Mouse (Mus musculus): ENCODE measurements at regions not wholly inside any gene's neighbourhood (a gene's known extent, or its start where the extent isn't known, plus 50 kb on each side); places are given as distances from the start of the nearest gene placed in this dataset.

- ATAC-seq: no peak
- Histone ChIP-seq H3K36me3 (no peaks in the 10 kb centered on the region), H3K27me3 (replicated peaks) (no peaks in the 10 kb centered on the region), H3K27ac (no peak overlapping the region), H3K9ac (no peak overlapping the region), H3K4me2 (no peak overlapping the region), H3K9me3 (replicated peaks) (no peaks in the 10 kb centered on the region), H3K4me3 (no peak overlapping the region), H3K4me1 (0 out of 2 replicates have a peak, but pooled peaks cover 2% of the 10 kb centered on the region)
- WGBS (ENCODE audit: insufficient replicate concordance): 42% methylated on average over 9 of the region's 9 CpGs
Measured at GRCm38 (mm10) chr10:111740586-111741265, 231.7 kb upstream of the Krr1 start.

- 65% methylated on average over 5 of the region's 5 CpGs for WGBS (ENCODE audit: insufficient replicate concordance)
- Histone ChIP-seq H3K4me3 (no peak overlapping the region), H3K27me3 (replicated peaks) (no peaks in the 10 kb centered on the region), H3K9me3 (replicated peaks) (no peaks in the 10 kb centered on the region), H3K4me2 (no peak overlapping the region), H3K9ac (no peak overlapping the region), H3K4me1 (peaks cover 7% of the 10 kb centered on the region), H3K36me3 (no peaks in the 10 kb centered on the region), H3K27ac (no peak overlapping the region)
- no peak for ATAC-seq
Measured at GRCm38 (mm10) chr10:111741301-111741945, 231.0 kb upstream of the Krr1 start.

GRCm38 (mm10) chr10:111743291-111743690, 229.2 kb upstream of the Krr1 start:
- Histone ChIP-seq H3K4me3 (no peak overlapping the region), H3K4me1 (peaks cover 7% of the 10 kb centered on the region), H3K27me3 (replicated peaks) (no peaks in the 10 kb centered on the region), H3K9ac (no peak overlapping the region), H3K4me2 (no peak overlapping the region), H3K9me3 (replicated peaks) (no peaks in the 10 kb centered on the region), H3K27ac (no peak overlapping the region), H3K36me3 (no peaks in the 10 kb centered on the region)
- no peak for ATAC-seq
- 76% methylated on average over 9 of the region's 9 CpGs for WGBS (ENCODE audit: insufficient replicate concordance)

GRCm38 (mm10) chr10:111745116-111745515, 227.3 kb upstream of the Krr1 start:
- no peaks in the 10 kb centered on the region for H3K27me3 ChIP-seq (replicated peaks)
- no peak overlapping the region for H3K4me3 ChIP-seq
- H3K27ac ChIP-seq: no peak overlapping the region
- H3K4me1 ChIP-seq: peaks cover 7% of the 10 kb centered on the region
- H3K36me3 ChIP-seq: no peaks in the 10 kb centered on the region
- no peaks in the 10 kb centered on the region for H3K9me3 ChIP-seq (replicated peaks)
- no peak for ATAC-seq
- H3K9ac ChIP-seq: no peak overlapping the region
- WGBS (ENCODE audit: insufficient replicate concordance): 70% methylated on average over 3 of the region's 3 CpGs
- H3K4me2 ChIP-seq: no peak overlapping the region

GRCm38 (mm10) chr10:111746067-111746878, 226.2 kb upstream of the Krr1 start:
- Histone ChIP-seq H3K4me3 (no peak overlapping the region), H3K27ac (no peak overlapping the region), H3K4me2 (no peak overlapping the region), H3K9me3 (replicated peaks) (no peaks in the 10 kb centered on the region), H3K27me3 (replicated peaks) (no peaks in the 10 kb centered on the region), H3K9ac (no peak overlapping the region), H3K4me1 (peaks cover 5% of the 10 kb centered on the region), H3K36me3 (no peaks in the 10 kb centered on the region)
- peak; percentile 52 for ATAC-seq
- 35% methylated on average over 12 of the region's 12 CpGs for WGBS (ENCODE audit: insufficient replicate concordance)

GRCm38 (mm10) chr10:111746879-111747477, 225.5 kb upstream of the Krr1 start:
- ATAC-seq: peak; percentile 40
- Histone ChIP-seq H3K36me3 (no peaks in the 10 kb centered on the region), H3K4me1 (peaks cover 5% of the 10 kb centered on the region), H3K9me3 (replicated peaks) (no peaks in the 10 kb centered on the region), H3K4me2 (no peak overlapping the region), H3K4me3 (no peak overlapping the region), H3K9ac (no peak overlapping the region), H3K27ac (no peak overlapping the region), H3K27me3 (replicated peaks) (no peaks in the 10 kb centered on the region)
- 74% methylated on average over 6 of the region's 6 CpGs for WGBS (ENCODE audit: insufficient replicate concordance)

GRCm38 (mm10) chr10:111748482-111748881, 224.0 kb upstream of the Krr1 start:
- Histone ChIP-seq H3K9me3 (replicated peaks) (no peaks in the 10 kb centered on the region), H3K4me1 (peaks cover 5% of the 10 kb centered on the region), H3K36me3 (no peaks in the 10 kb centered on the region), H3K27ac (no peak overlapping the region), H3K27me3 (replicated peaks) (no peaks in the 10 kb centered on the region), H3K4me2 (no peak overlapping the region), H3K9ac (no peak overlapping the region), H3K4me3 (no peak overlapping the region)
- no peak for ATAC-seq
- 64% methylated on average over 3 of the region's 3 CpGs for WGBS (ENCODE audit: insufficient replicate concordance)

- no peak for ATAC-seq
- Histone ChIP-seq H3K4me1 (no peaks in the 10 kb centered on the region), H3K9ac (no peak overlapping the region), H3K36me3 (no peaks in the 10 kb centered on the region), H3K4me2 (no peak overlapping the region), H3K4me3 (no peak overlapping the region), H3K9me3 (replicated peaks) (no peaks in the 10 kb centered on the region), H3K27me3 (replicated peaks) (no peaks in the 10 kb centered on the region), H3K27ac (no peak overlapping the region)
- WGBS (ENCODE audit: insufficient replicate concordance): 75% methylated on average over 2 of the region's 2 CpGs
Measured at GRCm38 (mm10) chr10:111753646-111754045, 218.8 kb upstream of the Krr1 start.

GRCm38 (mm10) chr10:111755964-111756363, 216.5 kb upstream of the Krr1 start:
- 71% methylated on average over 1 of the region's 1 CpGs for WGBS (ENCODE audit: insufficient replicate concordance)
- no peak overlapping the region for H3K27ac ChIP-seq
- ATAC-seq: no peak
- no peaks in the 10 kb centered on the region for H3K9me3 ChIP-seq (replicated peaks)
- no peak overlapping the region for H3K4me2 ChIP-seq
- no peak overlapping the region for H3K9ac ChIP-seq
- H3K4me1 ChIP-seq: no peaks in the 10 kb centered on the region
- no peak overlapping the region for H3K4me3 ChIP-seq
- H3K36me3 ChIP-seq: no peaks in the 10 kb centered on the region
- H3K27me3 ChIP-seq (replicated peaks): no peaks in the 10 kb centered on the region

- no peak; the same call in 1 of the 2 replicates for ATAC-seq
- H3K9ac ChIP-seq: no peak overlapping the region
- no peaks in the 10 kb centered on the region for H3K9me3 ChIP-seq (replicated peaks)
- H3K36me3 ChIP-seq: no peaks in the 10 kb centered on the region
- H3K4me1 ChIP-seq: no peaks in the 10 kb centered on the region
- WGBS (ENCODE audit: insufficient replicate concordance): 83% methylated on average over 5 of the region's 5 CpGs
- no peak overlapping the region for H3K27ac ChIP-seq
- no peak overlapping the region for H3K4me3 ChIP-seq
- H3K27me3 ChIP-seq (replicated peaks): no peaks in the 10 kb centered on the region
- H3K4me2 ChIP-seq: no peak overlapping the region
Measured at GRCm38 (mm10) chr10:111756528-111756927, 215.9 kb upstream of the Krr1 start.

GRCm38 (mm10) chr10:111757689-111758088, 214.8 kb upstream of the Krr1 start:
- WGBS (ENCODE audit: insufficient replicate concordance): 73% methylated on average over 7 of the region's 7 CpGs
- H3K27ac ChIP-seq: no peak overlapping the region

GRCm38 (mm10) chr10:111759505-111759904, 213.0 kb upstream of the Krr1 start:
- Histone ChIP-seq H3K4me2 (no peak overlapping the region), H3K4me1 (no peaks in the 10 kb centered on the region), H3K9ac (no peak overlapping the region), H3K36me3 (no peaks in the 10 kb centered on the region), H3K4me3 (no peak overlapping the region), H3K27ac (no peak overlapping the region), H3K27me3 (replicated peaks) (no peaks in the 10 kb centered on the region), H3K9me3 (replicated peaks) (no peaks in the 10 kb centered on the region)
- no peak for ATAC-seq
- 75% methylated on average over 3 of the region's 3 CpGs for WGBS (ENCODE audit: insufficient replicate concordance)

More at GRCm38 (mm10) chr10:111757689-111758088, 214.8 kb upstream of the Krr1 start:
- H3K27me3 ChIP-seq (replicated peaks): no peaks in the 10 kb centered on the region
- H3K9ac ChIP-seq: no peak overlapping the region
- H3K4me3 ChIP-seq: no peak overlapping the region
- H3K36me3 ChIP-seq: no peaks in the 10 kb centered on the region
- no peak overlapping the region for H3K4me2 ChIP-seq
- ATAC-seq: no peak
- H3K4me1 ChIP-seq: no peaks in the 10 kb centered on the region
- H3K9me3 ChIP-seq (replicated peaks): no peaks in the 10 kb centered on the region

Measured in liver, embryonic 12.5 days (tissue).